In the genomic region with DNA sequence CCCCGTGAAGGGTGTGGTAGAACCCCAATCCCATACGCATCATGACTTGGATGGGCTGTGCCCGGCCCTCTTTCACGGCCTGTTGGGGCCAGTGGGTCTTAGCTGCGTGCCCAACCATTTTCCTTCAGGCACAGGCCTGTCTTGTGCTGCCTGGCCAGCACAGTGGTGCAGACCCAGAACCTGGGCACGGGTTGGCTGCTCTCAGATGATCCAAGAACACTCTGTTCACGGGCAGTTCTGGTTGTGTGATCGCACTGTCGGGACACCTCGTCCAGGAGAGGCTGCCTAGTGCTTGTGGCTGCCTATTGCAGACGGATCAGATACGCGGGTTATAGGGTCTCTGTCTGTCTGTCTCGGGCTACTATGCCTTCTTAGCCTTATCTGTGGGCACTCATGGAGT, we compare ENCODE assay signal across 14 mouse cellular contexts.
DNase-seq lines count a peak whose midpoint lies in the region; ATAC-seq and TF ChIP-seq lines count a peak whose summit lies in the region.
"Had no signal": no experiment of that assay in that cellular context is flagged by ENCODE, and none has a peak within 500 bp of the region (broad histone marks: within the 10 kb centered on the region; RNA-seq: fewer than 3 reads in every experiment).

No protein-coding gene starts in this region.

- WGBS in intestine, embryonic 15.5 days, result 75% methylated on average over 14 of the region's 14 CpGs
- 78% methylated on average over 14 of the region's 14 CpGs for WGBS in intestine, postnatal 0 days
- WGBS in lung, embryonic 15.5 days, result 60% methylated on average over 14 of the region's 14 CpGs
- 78% methylated on average over 14 of the region's 14 CpGs for WGBS in embryonic facial prominence, embryonic 12.5 days
- whole genome bisulfite sequencing in embryonic facial prominence, embryonic 15.5 days, result 77% methylated on average over 14 of the region's 14 CpGs

- H3K4me2 ChIP-seq in intestine, embryonic 15.5 days (replicated peaks), result no peak overlapping the region
- H3K4me2 ChIP-seq in intestine, postnatal 0 days (replicated peaks; ENCODE audit: low read depth), result no peak overlapping the region
- no peak overlapping the region for H3K4me2 ChIP-seq in lung, embryonic 15.5 days
- no peak overlapping the region for H3K4me2 ChIP-seq in embryonic facial prominence, embryonic 12.5 days (replicated peaks)
- H3K4me2 ChIP-seq in embryonic facial prominence, embryonic 15.5 days (replicated peaks), result no peak overlapping the region
- H3K4me2 ChIP-seq: neural tube, embryonic 12.5 days had no signal

- H3K9me3 ChIP-seq in intestine, embryonic 15.5 days, result no peaks in the 10 kb centered on the region
- no peaks in the 10 kb centered on the region for H3K9me3 ChIP-seq in intestine, postnatal 0 days (ENCODE audit: control insufficient read depth)
- no peaks in the 10 kb centered on the region for H3K9me3 ChIP-seq in lung, embryonic 15.5 days
- no peaks in the 10 kb centered on the region for H3K9me3 ChIP-seq in embryonic facial prominence, embryonic 12.5 days
- no peaks in the 10 kb centered on the region for H3K9me3 ChIP-seq in embryonic facial prominence, embryonic 15.5 days (replicated peaks)
- H3K9me3 ChIP-seq: neural tube, embryonic 12.5 days had no signal

- ATAC-seq in intestine, embryonic 15.5 days, result no peak; the same call in 1 of the 2 replicates
- ATAC-seq in intestine, postnatal 0 days, result no peak
- ATAC-seq in lung, embryonic 15.5 days (ENCODE audit: borderline replicate concordance, extremely low read depth, low FRiP score, low TSS enrichment), result no peak
- no peak for ATAC-seq in embryonic facial prominence, embryonic 12.5 days (ENCODE audit: insufficient number of reproducible peaks, insufficient read depth, low FRiP score, low TSS enrichment)
- peak; percentile 32; the same call in 1 of the 2 replicates for ATAC-seq in embryonic facial prominence, embryonic 15.5 days (ENCODE audit: insufficient number of reproducible peaks, low FRiP score, low TSS enrichment, low read depth)
- ATAC-seq: forebrain, embryonic 14.5 days; hindbrain, postnatal 0 days had no signal

- no peaks in the 10 kb centered on the region for H3K27me3 ChIP-seq in intestine, embryonic 15.5 days (replicated peaks)
- H3K27me3 ChIP-seq in intestine, postnatal 0 days (replicated peaks; ENCODE audit: control insufficient read depth, insufficient read depth, low read length), result no peaks in the 10 kb centered on the region
- no peaks in the 10 kb centered on the region; the same call in 1 of the 2 replicates for H3K27me3 ChIP-seq in lung, embryonic 15.5 days
- peaks cover 10% of the 10 kb centered on the region for H3K27me3 ChIP-seq in embryonic facial prominence, embryonic 12.5 days
- H3K27me3 ChIP-seq in embryonic facial prominence, embryonic 15.5 days, result peaks cover 43% of the 10 kb centered on the region; the same call in 1 of the 2 replicates

- 0 out of 2 replicates have a peak overlapping the region, but pooled peaks have one; percentile 37 for H3K27ac ChIP-seq in intestine, embryonic 15.5 days
- no peak overlapping the region for H3K27ac ChIP-seq in intestine, postnatal 0 days (ENCODE audit: low read depth, low read length)
- H3K27ac ChIP-seq in lung, embryonic 15.5 days, result peak overlapping the region; percentile 90
- 0 out of 2 replicates have a peak overlapping the region, but pooled peaks have one; percentile 42 for H3K27ac ChIP-seq in embryonic facial prominence, embryonic 12.5 days
- H3K27ac ChIP-seq in embryonic facial prominence, embryonic 15.5 days (replicated peaks), result 0 out of 2 replicates have a peak overlapping the region, but pooled peaks have one; percentile 17
- H3K27ac ChIP-seq: hindbrain, postnatal 0 days; neural tube, embryonic 12.5 days had no signal

- no peak for TF ChIP-seq CTCF in intestine, postnatal 0 days (IDR thresholded peaks at IDR 0.05; ENCODE audit: low read depth)

- no peaks in the 10 kb centered on the region for H3K36me3 ChIP-seq in intestine, embryonic 15.5 days
- H3K36me3 ChIP-seq in intestine, postnatal 0 days (ENCODE audit: control insufficient read depth, insufficient read depth), result no peaks in the 10 kb centered on the region
- H3K36me3 ChIP-seq in lung, embryonic 15.5 days, result no peaks in the 10 kb centered on the region
- H3K36me3 ChIP-seq in embryonic facial prominence, embryonic 12.5 days, result no peaks in the 10 kb centered on the region
- no peaks in the 10 kb centered on the region for H3K36me3 ChIP-seq in embryonic facial prominence, embryonic 15.5 days
- H3K36me3 ChIP-seq: neural tube, embryonic 12.5 days had no signal

- peaks cover 41% of the 10 kb centered on the region for H3K4me1 ChIP-seq in intestine, embryonic 15.5 days (replicated peaks)
- H3K4me1 ChIP-seq in intestine, postnatal 0 days (replicated peaks; ENCODE audit: control insufficient read depth, insufficient read depth, low read length), result peaks cover 11% of the 10 kb centered on the region
- peaks cover 58% of the 10 kb centered on the region for H3K4me1 ChIP-seq in lung, embryonic 15.5 days
- H3K4me1 ChIP-seq in embryonic facial prominence, embryonic 12.5 days, result peaks cover 47% of the 10 kb centered on the region
- H3K4me1 ChIP-seq in embryonic facial prominence, embryonic 15.5 days, result peaks cover 29% of the 10 kb centered on the region

- no peak for DNase-seq in lung, postnatal 25 days (ENCODE audit: low spot score)
- DNase-seq in neural tube, embryonic 10.5 days (ENCODE audit: extremely low spot score, low spot score), result no peak
- DNase-seq: adrenal gland, postnatal 36 days; cerebellum, adult 9-10 months; lung, adult 2 months; thymus, postnatal 4 days had no signal

- H3K4me3 ChIP-seq in intestine, embryonic 15.5 days (replicated peaks), result no peak overlapping the region
- H3K4me3 ChIP-seq in intestine, postnatal 0 days (ENCODE audit: low read depth, low read length), result no peak overlapping the region
- no peak overlapping the region for H3K4me3 ChIP-seq in lung, embryonic 15.5 days
- no peak overlapping the region for H3K4me3 ChIP-seq in embryonic facial prominence, embryonic 12.5 days
- H3K4me3 ChIP-seq in embryonic facial prominence, embryonic 15.5 days (replicated peaks), result no peak overlapping the region
- H3K4me3 ChIP-seq: neural tube, embryonic 12.5 days had no signal

- H3K9ac ChIP-seq in intestine, embryonic 15.5 days, result no peak overlapping the region
- no peak overlapping the region for H3K9ac ChIP-seq in intestine, postnatal 0 days (ENCODE audit: low read depth, low read length)
- H3K9ac ChIP-seq in lung, embryonic 15.5 days, result no peak overlapping the region
- H3K9ac ChIP-seq in embryonic facial prominence, embryonic 12.5 days, result no peak overlapping the region
- no peak overlapping the region for H3K9ac ChIP-seq in embryonic facial prominence, embryonic 15.5 days
- H3K9ac ChIP-seq: neural tube, embryonic 12.5 days had no signal
